Mouse (Mus musculus) liver, embryonic 14.5 days (tissue): ENCODE data around the gene Mark4. TPM values are rescaled to one million over a fixed set of nuclear protein-coding genes. Genes with fewer than 3 reads are reported as not detected.

Experiments used
- ATAC-seq: fragments of 200-750 bp; cut with Nextera tagmentation; 2 replicates; pipeline ENCODE4 v1.8.0; 2017; ENCODE audit warnings: moderate number of reproducible peaks, mild to moderate bottlenecking, moderate library complexity; ENCODE audit not compliant: insufficient read depth
- DNase-seq, 3 experiments: peaks; one replicate each; pipeline ENCODE4 v3.0.0-alpha.2; 2012 to 2013; ENCODE audit warnings: low read depth in 3 of 3, low spot score in 3 of 3
- H3K27ac ChIP-seq: fragments of 300-500 bp; sonication (generic); 2 replicates; pipeline ENCODE4 v1.5.1; 2014; ENCODE audit warnings: moderate library complexity, mild to moderate bottlenecking, control low read depth, inconsistent platforms
- H3K27me3 ChIP-seq: fragments of 300-500 bp; sonication (generic); 2 replicates; pipeline ENCODE4 v1.6.1; 2014; ENCODE audit warnings: mild to moderate bottlenecking, low read length, moderate library complexity; ENCODE audit not compliant: control insufficient read depth, insufficient read depth
- H3K36me3 ChIP-seq: fragments of 300-500 bp; sonication (generic); replicated peaks from 2 replicates; pipeline ENCODE4 v1.6.1; 2014; ENCODE audit warnings: low read depth; ENCODE audit not compliant: control insufficient read depth, insufficient read depth
- H3K4me1 ChIP-seq, 2 experiments: fragments of 200-500 bp in 1 of 2; fragments of 300-500 bp in 1 of 2; sonication (generic) in 1 of 2; replicated peaks; 2 replicates each; pipeline ENCODE4 v1.6.1; 2012 to 2014; ENCODE audit warnings: antibody characterized with exemption in 1 of 2, inconsistent platforms in 1 of 2, low read length in 1 of 2; ENCODE audit not compliant: control insufficient read depth in 2 of 2, insufficient read depth in 2 of 2
- H3K4me2 ChIP-seq: fragments of 300-500 bp; sonication (generic); 2 replicates; pipeline ENCODE4 v1.6.1; 2014; ENCODE audit warnings: low read depth, mild to moderate bottlenecking, control low read depth, moderate library complexity
- H3K4me3 ChIP-seq, 2 experiments: fragments of 200-500 bp in 1 of 2; fragments of 300-500 bp in 1 of 2; sonication (generic) in 1 of 2; 2 replicates each; pipeline ENCODE4 v1.5.1; 2012 to 2014; ENCODE audit warnings: low read depth in 2 of 2, low read length in 2 of 2, mild to moderate bottlenecking in 2 of 2, control low read depth in 1 of 2, inconsistent platforms in 1 of 2, moderate library complexity in 1 of 2; ENCODE audit not compliant: insufficient read depth in 1 of 2
- H3K9ac ChIP-seq: fragments of 300-500 bp; sonication (generic); replicated peaks from 2 replicates; pipeline ENCODE4 v1.6.1; 2014; ENCODE audit warnings: mild to moderate bottlenecking, control low read depth, moderate library complexity
- H3K9me3 ChIP-seq: fragments of 300-500 bp; sonication (generic); 2 replicates; pipeline ENCODE4 v1.6.1; 2016; ENCODE audit warnings: low read length, mixed read lengths; ENCODE audit not compliant: control insufficient read depth
- CTCF ChIP-seq: IDR thresholded peaks from 2 replicates; pipeline ENCODE4 v1.5.1; 2016; ENCODE audit warnings: antibody characterized with exemption, low read depth, control low read depth
- EP300 ChIP-seq: IDR thresholded peaks from 2 replicates; pipeline ENCODE4 v1.6.1; 2016; ENCODE audit warnings: antibody characterized with exemption, low read depth
- WGBS: fragments of 180-500 bp; shearing (Covaris S2); extraction: QIAGEN DNeasy Blood & Tissue Kit; methylation state at CpG from one replicate; pipeline ENCODE4 v1.1.7; 2014; ENCODE audit not compliant: insufficient replicate concordance; 5-methylcytosine and 5-hydroxymethylcytosine counted together
- polyA plus RNA-seq, 2 experiments: library from polyadenylated mRNA; depleted of rRNA in 1 of 2; stranded (reverse) in 1 of 2; unstranded in 1 of 2; fragments of >200 nt; fragmentation: Nextera tagmentation in 1 of 2; extraction: Ambion mirVana in 1 of 2; gene quantifications; 2 replicates each; pipeline versions ENCODE4 v1.2.1 to v1.2.3; 2012 to 2014

Gene Mark4
- polyA plus RNA-seq, 2 experiments: 0.80 to 2.5 TPM

GRCm38 (mm10) chr7:19404476-19404875 is 54.1 kb downstream of the Mark4 start, which contains the start of gene Ckm:
TSS of gene Ckm (plus strand) at chr7:19404776.
- Histone ChIP-seq H3K27me3 (peaks cover 34% of the 10 kb centered on the region), H3K4me1 (peaks cover 0 to 2% of the 10 kb centered on the region in 2 experiments; a peak in 1 of 4 replicates), H3K9ac (no peak within 1 kb of the TSS), H3K4me2 (peak within 1 kb of the TSS; percentile 83), H3K27ac (no peak within 1 kb of the TSS), H3K9me3 (peaks cover 2% of the 10 kb centered on the region), H3K36me3 (no peaks in the 10 kb centered on the region), H3K4me3 (peak within 1 kb of the TSS; percentile 24 to 48)
- ATAC-seq (no peak), DNase-seq (no peak)
- 45% methylated on average over 7 of the region's 7 CpGs for WGBS
- TF ChIP-seq EP300 (no peak), CTCF (no peak)

GRCm38 (mm10) chr7:19403731-19404296 is 54.8 kb downstream of the Mark4 start, which contains the start of gene Klc3:
TSS of gene Klc3 (minus strand) at chr7:19404104.
- DNase-seq (peak; percentile 34 to 73 (median 40)), ATAC-seq (peak; percentile 73)
- Histone ChIP-seq H3K9me3 (peaks cover 2% of the 10 kb centered on the region), H3K4me2 (peak within 1 kb of the TSS; percentile 83), H3K27ac (no peak within 1 kb of the TSS), H3K27me3 (peaks cover 34% of the 10 kb centered on the region), H3K36me3 (no peaks in the 10 kb centered on the region), H3K4me1 (peaks cover 0 to 2% of the 10 kb centered on the region in 2 experiments; a peak in 1 of 4 replicates), H3K4me3 (peak within 1 kb of the TSS; percentile 24 to 48), H3K9ac (no peak within 1 kb of the TSS)
- 1% methylated on average over 62 of the region's 62 CpGs for WGBS
- TF ChIP-seq EP300 (no peak), CTCF (no peak)

GRCm38 (mm10) chr7:19402535-19403112 is 56.0 kb downstream of the Mark4 start:
- H3K9ac ChIP-seq: no peak overlapping the region
- H3K4me3 ChIP-seq: no peak overlapping the region
- no peak overlapping the region for H3K27ac ChIP-seq
- H3K36me3 ChIP-seq: no peaks in the 10 kb centered on the region
- H3K4me1 ChIP-seq: peaks cover 0 to 2% of the 10 kb centered on the region in 2 experiments; a peak in 1 of 4 replicates
- ATAC-seq: no peak
- H3K27me3 ChIP-seq: peaks cover 34% of the 10 kb centered on the region
- H3K4me2 ChIP-seq: no peak overlapping the region
- peaks cover 2% of the 10 kb centered on the region for H3K9me3 ChIP-seq
- no peak for DNase-seq
- WGBS: 71% methylated on average over 9 of the region's 9 CpGs
- TF ChIP-seq CTCF (no peak), EP300 (no peak)

GRCm38 (mm10) chr7:19400946-19401345 is 57.7 kb downstream of the Mark4 start:
- Histone ChIP-seq H3K4me2 (no peak overlapping the region), H3K9me3 (peaks cover 2% of the 10 kb centered on the region), H3K36me3 (no peaks in the 10 kb centered on the region), H3K4me1 (peaks cover 0 to 2% of the 10 kb centered on the region in 2 experiments; a peak in 1 of 4 replicates), H3K27me3 (peaks cover 34% of the 10 kb centered on the region), H3K4me3 (no peak overlapping the region), H3K9ac (no peak overlapping the region), H3K27ac (no peak overlapping the region)
- no peak for ATAC-seq
- WGBS: 57% methylated on average over 4 of the region's 4 CpGs
- TF ChIP-seq CTCF: peak; percentile 50
- no peak for TF ChIP-seq EP300
- DNase-seq: no peak

GRCm38 (mm10) chr7:19399496-19400280 is 58.9 kb downstream of the Mark4 start:
- DNase-seq (no peak), ATAC-seq (no peak)
- no peak for TF ChIP-seq EP300
- no peak for TF ChIP-seq CTCF
- no peaks in the 10 kb centered on the region; the same call in 1 of the 2 replicates for H3K36me3 ChIP-seq
- H3K9ac ChIP-seq: no peak overlapping the region
- WGBS: 7% methylated on average over 27 of the region's 27 CpGs
- H3K4me1 ChIP-seq: peaks cover 0 to 2% of the 10 kb centered on the region in 2 experiments; a peak in 1 of 4 replicates
- H3K9me3 ChIP-seq: peaks cover 2% of the 10 kb centered on the region
- H3K27ac ChIP-seq: no peak overlapping the region
- peak overlapping the region in 1 of 2 experiments; percentile 10; a peak in 1 of 4 replicates for H3K4me3 ChIP-seq
- peaks cover 28% of the 10 kb centered on the region for H3K27me3 ChIP-seq
- peak overlapping the region; percentile 51 for H3K4me2 ChIP-seq
